Mouse (Mus musculus): ENCODE measurements around the gene Igdcc3. TPM values are rescaled to one million over a fixed set of nuclear protein-coding genes. Genes with fewer than 3 reads are reported as not detected.

Gene Igdcc3
- total and polyA plus RNA-seq, 3 experiments = 0.21 to 0.26 TPM; not detected in 1

GRCm38 (mm10) chr9:65197826-65198225, 56.8 kb downstream of the Igdcc3 start:
- Histone ChIP-seq H3K4me3 (replicated peaks in 1 of 3; ENCODE audit: low read depth in 2 of 3, low read length in 2 of 3, poor library complexity in 1 of 3) (no peak overlapping the region), H3K9me3 (replicated peaks; ENCODE audit: low read length) (no peaks in the 10 kb centered on the region), H3K4me2 (ENCODE audit: insufficient read depth, low read depth, poor library complexity, severe bottlenecking) (no peak overlapping the region), H3K27ac (ENCODE audit: insufficient read depth, low read depth) (no peak overlapping the region), H3K4me1 (ENCODE audit: control insufficient read depth in 1 of 2, insufficient read depth in 2 of 2) (peaks cover 16 to 41% of the 10 kb centered on the region in 2 experiments), H3K27me3 (replicated peaks) (peaks cover 2% of the 10 kb centered on the region), H3K9ac (ENCODE audit: insufficient read depth, low read depth) (no peak overlapping the region), H3K36me3 (replicated peaks in 1 of 2; ENCODE audit: control insufficient read depth in 1 of 2, insufficient read depth in 1 of 2, low read length in 1 of 2) (no peaks in the 10 kb centered on the region), H3K79me2 (replicated peaks; ENCODE audit: control insufficient read depth, extremely low read depth, insufficient read depth, poor library complexity, severe bottlenecking) (no peaks in the 10 kb centered on the region)
- no peak for TF ChIP-seq ETS1 (conservative IDR thresholded peaks at IDR 0.05; ENCODE audit: low read depth, low read length)
- no peak for TF ChIP-seq EP300 (IDR thresholded peaks at IDR 0.05; ENCODE audit: low read length)
- no peak for TF ChIP-seq POLR2A (IDR thresholded peaks at IDR 0.05; ENCODE audit: low read depth, low read length)
- TF ChIP-seq MAFK (IDR thresholded peaks at IDR 0.05; ENCODE audit: insufficient replicate concordance, low read length) = peak; percentile 26; the same call in 1 of the 2 replicates
- TF ChIP-seq SIN3A (IDR thresholded peaks at IDR 0.05; ENCODE audit: low read length) = no peak
- TF ChIP-seq SMC3 (IDR thresholded peaks at IDR 0.05; ENCODE audit: low read depth, low read length) = no peak
- DNase-seq (ENCODE audit: extremely low read depth) = no peak
- in situ Hi-C loops (cut with MboI; ENCODE audit: low pct_ligation_motif_present, low pct_unique_long_range_greater_than_20kb, low sequenced_read_pairs) (no loop called here), dilution Hi-C loops (cut with MboI; ENCODE audit: extremely low pct_ligation_motif_present, extremely low pct_unique_long_range_greater_than_20kb, low sequenced_read_pairs) (no loop called here)

- H3K4me3 ChIP-seq (replicated peaks in 1 of 3; ENCODE audit: low read depth in 2 of 3, low read length in 2 of 3, poor library complexity in 1 of 3) = no peak overlapping the region
- peaks cover 2% of the 10 kb centered on the region for H3K27me3 ChIP-seq (replicated peaks)
- no peak overlapping the region for H3K27ac ChIP-seq (ENCODE audit: insufficient read depth, low read depth)
- H3K36me3 ChIP-seq (replicated peaks in 1 of 2; ENCODE audit: control insufficient read depth in 1 of 2, insufficient read depth in 1 of 2, low read length in 1 of 2) = no peaks in the 10 kb centered on the region
- H3K9ac ChIP-seq (ENCODE audit: insufficient read depth, low read depth) = no peak overlapping the region
- no peaks in the 10 kb centered on the region for H3K79me2 ChIP-seq (replicated peaks; ENCODE audit: control insufficient read depth, extremely low read depth, insufficient read depth, poor library complexity, severe bottlenecking)
- no peak for TF ChIP-seq UBTF (IDR thresholded peaks at IDR 0.05; ENCODE audit: low read depth, low read length)
- TF ChIP-seq MEF2A (IDR thresholded peaks at IDR 0.05; ENCODE audit: borderline replicate concordance, low read depth, low read length) = no peak
- no peak for TF ChIP-seq ZMIZ1 (IDR thresholded peaks at IDR 0.05; ENCODE audit: low read depth, low read length)
- no peak for TF ChIP-seq E2F4 (IDR thresholded peaks at IDR 0.05; ENCODE audit: insufficient replicate concordance, low read depth, low read length)
- no peak for TF ChIP-seq CHD2 (IDR thresholded peaks at IDR 0.05; ENCODE audit: low read length)
- DNase-seq (ENCODE audit: extremely low read depth) = no peak
- H3K4me1 ChIP-seq (ENCODE audit: control insufficient read depth in 1 of 2, insufficient read depth in 2 of 2) = peaks cover 16 to 30% of the 10 kb centered on the region in 2 experiments
- no peaks in the 10 kb centered on the region for H3K9me3 ChIP-seq (replicated peaks; ENCODE audit: low read length)
- no peak overlapping the region for H3K4me2 ChIP-seq (ENCODE audit: insufficient read depth, low read depth, poor library complexity, severe bottlenecking)
- dilution Hi-C loops (cut with MboI; ENCODE audit: extremely low pct_ligation_motif_present, extremely low pct_unique_long_range_greater_than_20kb, low sequenced_read_pairs) = no loop called here
- in situ Hi-C loops (cut with MboI; ENCODE audit: low pct_ligation_motif_present, low pct_unique_long_range_greater_than_20kb, low sequenced_read_pairs) = no loop called here
These were observed 58.7 kb downstream of the Igdcc3 start for GRCm38 (mm10) chr9:65199723-65200122.

DNA sequence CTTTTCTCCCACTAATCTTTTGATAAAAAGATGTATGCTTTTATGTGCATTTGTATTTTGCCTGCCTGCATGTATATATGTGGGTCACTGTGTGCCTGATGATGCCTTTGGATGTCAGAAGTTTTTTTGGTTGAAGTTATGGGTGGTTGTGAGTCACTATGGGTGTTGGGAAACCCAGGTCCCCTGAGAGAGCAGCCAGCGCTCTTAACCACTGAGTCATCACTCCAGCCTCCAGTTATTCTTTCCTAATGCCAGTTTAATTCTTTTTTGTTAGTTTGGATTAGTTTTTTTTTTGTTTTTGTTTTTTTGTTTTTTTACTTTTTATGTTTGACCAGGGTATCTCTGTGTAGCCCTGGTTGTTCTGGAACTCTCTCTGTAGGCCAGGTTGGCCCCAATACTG, 59.6 kb downstream of the Igdcc3 start:
- peaks cover 2% of the 10 kb centered on the region for H3K27me3 ChIP-seq (replicated peaks)
- H3K79me2 ChIP-seq (replicated peaks; ENCODE audit: control insufficient read depth, extremely low read depth, insufficient read depth, poor library complexity, severe bottlenecking) = no peaks in the 10 kb centered on the region
- no peak overlapping the region for H3K4me2 ChIP-seq (ENCODE audit: insufficient read depth, low read depth, poor library complexity, severe bottlenecking)
- DNase-seq (ENCODE audit: extremely low read depth) = peak; percentile 74
- no peaks in the 10 kb centered on the region for H3K9me3 ChIP-seq (replicated peaks; ENCODE audit: low read length)
- H3K4me1 ChIP-seq (ENCODE audit: control insufficient read depth in 1 of 2, insufficient read depth in 2 of 2) = peaks cover 13 to 29% of the 10 kb centered on the region in 2 experiments
- H3K36me3 ChIP-seq (replicated peaks in 1 of 2; ENCODE audit: control insufficient read depth in 1 of 2, insufficient read depth in 1 of 2, low read length in 1 of 2) = no peaks in the 10 kb centered on the region
- H3K4me3 ChIP-seq (replicated peaks in 1 of 3; ENCODE audit: low read depth in 2 of 3, low read length in 2 of 3, poor library complexity in 1 of 3) = no peak overlapping the region
- H3K27ac ChIP-seq (ENCODE audit: insufficient read depth, low read depth) = no peak overlapping the region
- TF ChIP-seq NELFE (IDR thresholded peaks at IDR 0.05; ENCODE audit: low read depth, low read length) (no peak), ZC3H11A (IDR thresholded peaks at IDR 0.05; ENCODE audit: low read depth, low read length) (no peak), TCF12 (IDR thresholded peaks at IDR 0.05; ENCODE audit: low read depth, low read length) (no peak), JUN (IDR thresholded peaks at IDR 0.05; ENCODE audit: insufficient read depth, low read depth, low read length) (no peak), SIN3A (IDR thresholded peaks at IDR 0.05; ENCODE audit: low read length) (no peak), NRF1 (IDR thresholded peaks at IDR 0.05; ENCODE audit: low read depth, low read length) (no peak), MAFK (IDR thresholded peaks at IDR 0.05; ENCODE audit: insufficient replicate concordance, low read length) (0 out of 2 replicates have a peak, but pooled peaks have one; percentile 17), HCFC1 (IDR thresholded peaks at IDR 0.05; ENCODE audit: low read depth, low read length) (no peak), GABPA (IDR thresholded peaks at IDR 0.05; ENCODE audit: insufficient replicate concordance, low read depth, low read length) (no peak), SMC3 (IDR thresholded peaks at IDR 0.05; ENCODE audit: low read depth, low read length) (no peak), BHLHE40 (IDR thresholded peaks at IDR 0.05; ENCODE audit: low read depth, low read length) (no peak), USF1 (IDR thresholded peaks at IDR 0.05; ENCODE audit: low read depth, low read length) (no peak), ZNF384 (IDR thresholded peaks at IDR 0.05; ENCODE audit: low read depth, low read length) (peak; percentile 41), ETS1 (conservative IDR thresholded peaks at IDR 0.05; ENCODE audit: low read depth, low read length) (peak; percentile 33; the same call in 1 of the 2 replicates)
- in situ Hi-C loops (cut with MboI; ENCODE audit: low pct_ligation_motif_present, low pct_unique_long_range_greater_than_20kb, low sequenced_read_pairs) (no loop called here), dilution Hi-C loops (cut with MboI; ENCODE audit: extremely low pct_ligation_motif_present, extremely low pct_unique_long_range_greater_than_20kb, low sequenced_read_pairs) (no loop called here)
- H3K9ac ChIP-seq (ENCODE audit: insufficient read depth, low read depth) = no peak overlapping the region

All from CH12.LX (cell line).